Comparison of ENCODE assay signal across 8 mouse cellular contexts in the genomic region with DNA sequence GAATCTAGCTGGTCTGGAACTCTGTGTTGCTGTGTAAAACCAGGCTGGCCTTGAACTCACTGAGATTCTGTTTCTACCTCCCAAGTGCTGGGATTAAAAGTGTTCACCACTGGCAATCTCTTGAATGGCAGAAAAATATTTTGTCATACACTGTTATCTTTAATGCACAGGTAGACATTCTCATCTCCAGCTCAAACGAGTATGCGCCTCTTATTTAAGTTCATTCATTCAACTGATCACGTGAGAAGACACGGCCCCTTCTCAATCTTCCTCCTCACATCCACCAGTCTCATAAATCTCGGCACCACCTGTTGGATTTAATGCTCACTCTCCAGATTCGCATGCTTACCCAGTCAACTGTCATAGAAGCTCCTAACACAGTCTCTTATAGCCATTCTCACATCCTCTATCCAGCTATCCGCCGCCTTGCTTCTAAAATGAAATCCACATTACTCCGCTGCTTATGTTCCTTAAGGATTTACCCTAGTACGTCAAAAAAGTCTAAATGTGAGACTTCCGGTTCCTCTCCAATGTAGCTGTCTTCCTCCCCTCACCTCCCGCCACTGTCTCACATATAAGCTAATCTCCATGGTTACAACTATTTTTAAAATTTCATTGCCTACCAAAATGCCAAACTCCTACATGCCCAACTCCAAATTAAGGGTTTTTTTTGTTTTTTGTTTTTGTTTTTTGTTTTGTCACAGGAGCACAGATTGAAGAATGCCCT. TPM values are rescaled to one million over a fixed set of nuclear protein-coding genes. Genes with fewer than 3 reads are reported as not detected.
A peak's percentile ranks its signal among the peaks of the same experiment; 100 is the strongest.
DNase-seq lines count a peak whose midpoint lies in the region; ATAC-seq and TF ChIP-seq lines count a peak whose summit lies in the region.

No protein-coding gene starts in this region.

- DNase-seq in heart, postnatal 14 days: no peak
- DNase-seq in embryonic facial prominence, embryonic 10.5 days (ENCODE audit: low spot score): peak; percentile 10
- no peak for DNase-seq in neural tube, embryonic 11.5 days (ENCODE audit: low spot score)
- no peak for DNase-seq in lung, postnatal 14 days

- peak overlapping the region; percentile 86 for H3K9ac ChIP-seq in heart, embryonic 14.5 days (ENCODE audit: low read length)
- H3K9ac ChIP-seq in intestine, postnatal 0 days (ENCODE audit: low read depth, low read length): peak overlapping the region; percentile 89; the same call in 1 of the 2 replicates
- H3K9ac ChIP-seq in neural tube, embryonic 11.5 days (ENCODE audit: low read length): peak overlapping the region; percentile 91

- no peak for ATAC-seq in heart, embryonic 14.5 days (ENCODE audit: insufficient number of reproducible peaks, insufficient read depth, low FRiP score, low read depth)
- ATAC-seq in intestine, postnatal 0 days: no peak
- ATAC-seq in neural tube, embryonic 11.5 days (ENCODE audit: insufficient read depth, low FRiP score, low TSS enrichment): no peak
- no peak for ATAC-seq in CD4-positive, CD25-positive, alpha-beta regulatory T cell, adult 4 months

- H3K4me1 ChIP-seq in heart, embryonic 14.5 days (ENCODE audit: control insufficient read depth in 2 of 2, insufficient read depth in 2 of 2, low read length in 2 of 2): peaks cover 2 to 7% of the 10 kb centered on the region in 2 experiments; a peak in 3 of 4 replicates
- H3K4me1 ChIP-seq in E14TG2a.4 (replicated peaks; ENCODE audit: low read depth, low read length): peaks cover 11% of the 10 kb centered on the region
- H3K4me1 ChIP-seq in embryonic facial prominence, embryonic 10.5 days: peaks cover 6% of the 10 kb centered on the region
- H3K4me1 ChIP-seq in intestine, postnatal 0 days (replicated peaks; ENCODE audit: control insufficient read depth, insufficient read depth, low read length): no peaks in the 10 kb centered on the region; the same call in 1 of the 2 replicates
- peaks cover 6% of the 10 kb centered on the region for H3K4me1 ChIP-seq in neural tube, embryonic 11.5 days (ENCODE audit: control insufficient read depth, insufficient read depth, low read length)

- TF ChIP-seq CTCF in E14TG2a.4 (conservative IDR thresholded peaks at IDR 0.05; ENCODE audit: low read length): no peak
- no peak for TF ChIP-seq CTCF in intestine, postnatal 0 days (IDR thresholded peaks at IDR 0.05; ENCODE audit: low read depth)

- H3K27me3 ChIP-seq in heart, embryonic 14.5 days (ENCODE audit: control insufficient read depth, insufficient read depth, low read length): no peaks in the 10 kb centered on the region
- no peaks in the 10 kb centered on the region for H3K27me3 ChIP-seq in E14TG2a.4 (ENCODE audit: insufficient read depth, low read length)
- H3K27me3 ChIP-seq in embryonic facial prominence, embryonic 10.5 days (replicated peaks; ENCODE audit: low read depth, poor library complexity, severe bottlenecking): no peaks in the 10 kb centered on the region
- no peaks in the 10 kb centered on the region for H3K27me3 ChIP-seq in intestine, postnatal 0 days (replicated peaks; ENCODE audit: control insufficient read depth, insufficient read depth, low read length)
- no peaks in the 10 kb centered on the region for H3K27me3 ChIP-seq in neural tube, embryonic 11.5 days (ENCODE audit: control insufficient read depth, insufficient read depth, low read length)

- H3K36me3 ChIP-seq in heart, embryonic 14.5 days (ENCODE audit: control insufficient read depth, insufficient read depth, low read length): peaks cover 28% of the 10 kb centered on the region
- peaks cover 24% of the 10 kb centered on the region for H3K36me3 ChIP-seq in E14TG2a.4 (ENCODE audit: insufficient read depth, low read length)
- peaks cover 20% of the 10 kb centered on the region for H3K36me3 ChIP-seq in embryonic facial prominence, embryonic 10.5 days (replicated peaks)
- 0 out of 2 replicates have a peak, but pooled peaks cover 11% of the 10 kb centered on the region for H3K36me3 ChIP-seq in intestine, postnatal 0 days (ENCODE audit: control insufficient read depth, insufficient read depth)
- H3K36me3 ChIP-seq in neural tube, embryonic 11.5 days (ENCODE audit: control insufficient read depth, insufficient read depth, low read length): no peaks in the 10 kb centered on the region

- intact Hi-C loops in heart, postnatal 14 days (cut with DNase I): no loop called here

- no peaks in the 10 kb centered on the region for H3K9me3 ChIP-seq in heart, embryonic 14.5 days (ENCODE audit: control insufficient read depth, low read length)
- H3K9me3 ChIP-seq in E14TG2a.4 (ENCODE audit: low read length): no peaks in the 10 kb centered on the region
- H3K9me3 ChIP-seq in embryonic facial prominence, embryonic 10.5 days: no peaks in the 10 kb centered on the region
- H3K9me3 ChIP-seq in intestine, postnatal 0 days (ENCODE audit: control insufficient read depth): no peaks in the 10 kb centered on the region
- no peaks in the 10 kb centered on the region for H3K9me3 ChIP-seq in neural tube, embryonic 11.5 days (ENCODE audit: control insufficient read depth, low read length)

- peak overlapping the region in 1 of 2 experiments; percentile 86; a peak in 1 of 4 replicates for H3K27ac ChIP-seq in heart, embryonic 14.5 days (replicated peaks in 1 of 2; ENCODE audit: control insufficient read depth in 1 of 2, insufficient read depth in 1 of 2, low read depth in 2 of 2, low read length in 2 of 2)
- H3K27ac ChIP-seq in embryonic facial prominence, embryonic 10.5 days (replicated peaks): no peak overlapping the region
- peak overlapping the region; percentile 91; the same call in 1 of the 2 replicates for H3K27ac ChIP-seq in intestine, postnatal 0 days (ENCODE audit: low read depth, low read length)
- no peak overlapping the region for H3K27ac ChIP-seq in neural tube, embryonic 11.5 days (ENCODE audit: low read depth, low read length)

- H3K4me2 ChIP-seq in heart, embryonic 14.5 days (ENCODE audit: low read length): peak overlapping the region; percentile 75
- H3K4me2 ChIP-seq in intestine, postnatal 0 days (replicated peaks; ENCODE audit: low read depth): peak overlapping the region; percentile 68
- peak overlapping the region; percentile 53 for H3K4me2 ChIP-seq in neural tube, embryonic 11.5 days (ENCODE audit: low read depth)

- H3K4me3 ChIP-seq in heart, embryonic 14.5 days (ENCODE audit: control insufficient read depth in 1 of 2, insufficient read depth in 1 of 2, low read depth in 1 of 2, low read length in 2 of 2): peak overlapping the region; percentile 81 to 94
- peak overlapping the region; percentile 99 for H3K4me3 ChIP-seq in E14TG2a.4 (replicated peaks; ENCODE audit: low read length)
- H3K4me3 ChIP-seq in embryonic facial prominence, embryonic 10.5 days: peak overlapping the region; percentile 74
- peak overlapping the region; percentile 98 for H3K4me3 ChIP-seq in intestine, postnatal 0 days (ENCODE audit: low read depth, low read length)
- peak overlapping the region; percentile 97 for H3K4me3 ChIP-seq in neural tube, embryonic 11.5 days (ENCODE audit: low read depth, low read length)

- 40% methylated on average over 12 of the region's 12 CpGs for WGBS in heart, embryonic 14.5 days
- WGBS in embryonic facial prominence, embryonic 10.5 days: 38% methylated on average over 12 of the region's 12 CpGs
- 22% methylated on average over 12 of the region's 12 CpGs for WGBS in intestine, postnatal 0 days
- WGBS in neural tube, embryonic 11.5 days: 39% methylated on average over 12 of the region's 12 CpGs

RNA-seq across cellular contexts. Expression of a gene that starts 1.0 kb away (rescaled TPM):
- polyA plus RNA-seq in heart, embryonic 14.5 days (2014; fragmentation: Nextera tagmentation; extraction: Ambion mirVana): 88.9 and 89.1 TPM in 2 replicates
- 10 to 100 TPM; 58.5 to 59.8 TPM for total RNA-seq in heart, postnatal 14 days (2021)
- polyA plus RNA-seq in embryonic facial prominence, embryonic 10.5 days (2016; fragmentation: Nextera tagmentation; extraction: Ambion mirVana): 90.8 and 93.5 TPM in 2 replicates
- polyA plus RNA-seq in intestine, postnatal 0 days (2015; fragmentation: Nextera tagmentation; extraction: Ambion mirVana): 142 and 144 TPM in 2 replicates
- polyA plus RNA-seq in neural tube, embryonic 11.5 days (2014; fragmentation: Nextera tagmentation; extraction: Ambion mirVana): 103 and 105 TPM in 2 replicates
- 10 to 100 TPM; 70.9 to 80.2 TPM for polyA plus RNA-seq in CD4-positive, CD25-positive, alpha-beta regulatory T cell, adult 4 months (2017; shearing (Covaris generic))

RNA-seq across cellular contexts. Expression of a gene that starts 20.7 kb away (rescaled TPM):
- 14.8 and 16.7 TPM in 2 replicates for polyA plus RNA-seq in heart, embryonic 14.5 days (2014; fragmentation: Nextera tagmentation; extraction: Ambion mirVana)
- total RNA-seq in heart, postnatal 14 days (2021): 1 to 10 TPM; 4.6 to 4.8 TPM
- polyA plus RNA-seq in embryonic facial prominence, embryonic 10.5 days (2016; fragmentation: Nextera tagmentation; extraction: Ambion mirVana): 20.7 and 24.1 TPM in 2 replicates
- polyA plus RNA-seq in intestine, postnatal 0 days (2015; fragmentation: Nextera tagmentation; extraction: Ambion mirVana): 10.4 and 11.6 TPM in 2 replicates
- polyA plus RNA-seq in neural tube, embryonic 11.5 days (2014; fragmentation: Nextera tagmentation; extraction: Ambion mirVana): 26.1 and 27.3 TPM in 2 replicates
- polyA plus RNA-seq in CD4-positive, CD25-positive, alpha-beta regulatory T cell, adult 4 months (2017; shearing (Covaris generic)): 10 to 100 TPM; 16.0 to 19.2 TPM

RNA-seq across cellular contexts. Expression of a gene that starts 37.3 kb away (rescaled TPM):
- polyA plus RNA-seq in heart, embryonic 14.5 days (2014; fragmentation: Nextera tagmentation; extraction: Ambion mirVana): 0.32 and 0.77 TPM in 2 replicates
- under 1 TPM; 0.26 to 0.29 TPM for total RNA-seq in heart, postnatal 14 days (2021)
- polyA plus RNA-seq in embryonic facial prominence, embryonic 10.5 days (2016; fragmentation: Nextera tagmentation; extraction: Ambion mirVana): 1.0 and 1.8 TPM in 2 replicates
- 0.24 and 0.44 TPM in 2 replicates for polyA plus RNA-seq in intestine, postnatal 0 days (2015; fragmentation: Nextera tagmentation; extraction: Ambion mirVana)
- 0.81 and 1.2 TPM in 2 replicates for polyA plus RNA-seq in neural tube, embryonic 11.5 days (2014; fragmentation: Nextera tagmentation; extraction: Ambion mirVana)
- 10 to 100 TPM; 12.5 to 14.8 TPM for polyA plus RNA-seq in CD4-positive, CD25-positive, alpha-beta regulatory T cell, adult 4 months (2017; shearing (Covaris generic))

RNA-seq across cellular contexts. Expression of a gene that starts 40.9 kb away (rescaled TPM):
- polyA plus RNA-seq in heart, embryonic 14.5 days (2014; fragmentation: Nextera tagmentation; extraction: Ambion mirVana): 0.14 and 0.28 TPM in 2 replicates
- not detected for total RNA-seq in heart, postnatal 14 days (2021)
- 2.9 and 3.5 TPM in 2 replicates for polyA plus RNA-seq in embryonic facial prominence, embryonic 10.5 days (2016; fragmentation: Nextera tagmentation; extraction: Ambion mirVana)
- 1.0 TPM in 2 replicates for polyA plus RNA-seq in intestine, postnatal 0 days (2015; fragmentation: Nextera tagmentation; extraction: Ambion mirVana)
- polyA plus RNA-seq in neural tube, embryonic 11.5 days (2014; fragmentation: Nextera tagmentation; extraction: Ambion mirVana): 6.0 and 7.8 TPM in 2 replicates
- under 1 TPM in 1 of 2 experiments, not detected in 1; 0.38 TPM for polyA plus RNA-seq in CD4-positive, CD25-positive, alpha-beta regulatory T cell, adult 4 months (2017; shearing (Covaris generic))
